Mouse (Mus musculus) C2C12 (cell line): Measurements from ENCODE around the gene Dhx37. TPM values are rescaled to one million over a fixed set of nuclear protein-coding genes. Genes with fewer than 3 reads are reported as not detected.

ENCODE experiments used
- H3K27me3 ChIP-seq: one replicate; pipeline ENCODE4 v1.6.1; 2011; ENCODE audit not compliant: control insufficient read depth, insufficient read depth, insufficient read length
- H3K36me3 ChIP-seq: one replicate; pipeline ENCODE4 v1.6.1; 2011; ENCODE audit not compliant: control insufficient read depth, insufficient read depth
- H3K4me3 ChIP-seq: one replicate; pipeline ENCODE4 v1.5.1; 2011; ENCODE audit warnings: mild to moderate bottlenecking, control low read depth; ENCODE audit not compliant: poor library complexity, insufficient read depth, severe bottlenecking
- H3K79me2 ChIP-seq: one replicate; pipeline ENCODE4 v1.6.1; 2011; ENCODE audit not compliant: control insufficient read depth, insufficient read depth
- H3K79me3 ChIP-seq: one replicate; pipeline ENCODE4 v1.6.1; 2011; ENCODE audit warnings: low read depth, control low read depth
- H3ac ChIP-seq: one replicate; pipeline ENCODE3; 2011; ENCODE audit warnings: low read depth; ENCODE audit not compliant: control insufficient read depth, insufficient read length
- CEBPB ChIP-seq: IDR thresholded peaks from one replicate; pipeline ENCODE4 v1.6.1; 2011; ENCODE audit warnings: low read depth, mild to moderate bottlenecking, control low read depth, moderate library complexity
- CTCF ChIP-seq: IDR thresholded peaks from one replicate; pipeline ENCODE4 v1.5.1; 2011; ENCODE audit not compliant: control insufficient read depth, insufficient read depth, insufficient read length
- FOSL1 ChIP-seq: IDR thresholded peaks from one replicate; pipeline ENCODE4 v1.8.0; 2011; ENCODE audit warnings: mild to moderate bottlenecking, low read length; ENCODE audit not compliant: poor library complexity, insufficient read depth, severe bottlenecking
- MAX ChIP-seq: IDR thresholded peaks from one replicate; pipeline ENCODE4 v1.6.1; 2011; ENCODE audit warnings: mild to moderate bottlenecking, control low read depth
- MYOD1 ChIP-seq: IDR thresholded peaks from one replicate; pipeline ENCODE4 v1.6.1; 2011; ENCODE audit warnings: low read depth; ENCODE audit not compliant: control insufficient read depth, insufficient read length
- MYOG ChIP-seq: IDR thresholded peaks from one replicate; pipeline ENCODE4 v1.6.1; 2011; ENCODE audit not compliant: control insufficient read depth, insufficient read length; ENCODE audit errors: extremely low read depth
- USF1 ChIP-seq: IDR thresholded peaks from one replicate; pipeline ENCODE4 v1.6.1; 2011; ENCODE audit warnings: low read depth, mild to moderate bottlenecking, control low read depth, moderate library complexity
- long read RNA-seq, 2 experiments: library from polyadenylated mRNA; unstranded; transcript quantifications; one replicate each; pipeline ENCODE4 v2.0.0; 2019 to 2020
- polyA plus RNA-seq: library from polyadenylated mRNA; unstranded; fragments of >200 nt; fragmentation: generic; extraction: Trizol; gene quantifications from one replicate; pipeline ENCODE4 v1.2.1, GENCODE M21; 2012; ENCODE audit warnings: missing spikeins

The Dhx37 gene
- polyA plus RNA-seq = 25.2 TPM
- long read RNA-seq, experiment 1, full-length matches to known transcripts = 1 of 11 reads
- long read RNA-seq, experiment 1, partial matches to known transcripts = 5 of 11 reads
- long read RNA-seq, experiment 1, other reads (novel, unspliced or antisense) = 5 of 11 reads
- long read RNA-seq, experiment 2, full-length matches to known transcripts = 107 of 132 reads
- long read RNA-seq, experiment 2, partial matches to known transcripts = 11 of 132 reads
- long read RNA-seq, experiment 2, other reads (novel, unspliced or antisense) = 14 of 132 reads

GRCm38 (mm10) chr5:125433793-125434337 lies at the start of gene Dhx37:
Gene Dhx37, minus strand, starts transcription at chr5:125434121.
- Histone ChIP-seq H3K36me3 (peaks cover 25% of the 10 kb centered on the region), H3K79me3 (peaks cover 11% of the 10 kb centered on the region), H3K4me3 (peak within 1 kb of the TSS; percentile 79), H3K27me3 (no peaks in the 10 kb centered on the region), H3ac (peak within 1 kb of the TSS; percentile 89), H3K79me2 (peaks cover 27% of the 10 kb centered on the region)
- no peak for TF ChIP-seq MYOG
- peak; percentile 95 for TF ChIP-seq MAX

- no peaks in the 10 kb centered on the region for H3K27me3 ChIP-seq
- peaks cover 44% of the 10 kb centered on the region for H3K79me3 ChIP-seq
- TF ChIP-seq USF1 (no peak), MYOG (no peak), MYOD1 (no peak), FOSL1 (no peak), MAX (no peak), CTCF (no peak), CEBPB (no peak)
- peaks cover 68% of the 10 kb centered on the region for H3K36me3 ChIP-seq
- H3K79me2 ChIP-seq = peaks cover 58% of the 10 kb centered on the region
- H3ac ChIP-seq = no peak overlapping the region
- H3K4me3 ChIP-seq = no peak overlapping the region
Measured at GRCm38 (mm10) chr5:125482474-125482873, 48.6 kb upstream of the Dhx37 start.

GRCm38 (mm10) chr5:125480434-125481231 lies 46.7 kb upstream of the Dhx37 start:
- no peaks in the 10 kb centered on the region for H3K27me3 ChIP-seq
- TF ChIP-seq CEBPB (no peak), MAX (no peak), CTCF (no peak), FOSL1 (no peak), MYOG (no peak), USF1 (no peak), MYOD1 (no peak)
- H3K79me3 ChIP-seq = peaks cover 58% of the 10 kb centered on the region
- H3K36me3 ChIP-seq = peaks cover 61% of the 10 kb centered on the region
- peaks cover 76% of the 10 kb centered on the region for H3K79me2 ChIP-seq
- H3ac ChIP-seq = no peak overlapping the region
- H3K4me3 ChIP-seq = no peak overlapping the region

GRCm38 (mm10) chr5:125479376-125479775 lies 45.5 kb upstream of the Dhx37 start:
- Histone ChIP-seq H3K4me3 (no peak overlapping the region), H3ac (no peak overlapping the region), H3K36me3 (peaks cover 55% of the 10 kb centered on the region), H3K27me3 (no peaks in the 10 kb centered on the region), H3K79me2 (peaks cover 76% of the 10 kb centered on the region), H3K79me3 (peaks cover 58% of the 10 kb centered on the region)
- no peak for TF ChIP-seq USF1
- TF ChIP-seq FOSL1 = no peak

GRCm38 (mm10) chr5:125478037-125478436 lies 44.1 kb upstream of the Dhx37 start:
- H3ac ChIP-seq = no peak overlapping the region
- peaks cover 45% of the 10 kb centered on the region for H3K36me3 ChIP-seq
- TF ChIP-seq FOSL1 (no peak), CTCF (no peak), CEBPB (no peak), MAX (no peak), MYOD1 (no peak), USF1 (no peak), MYOG (no peak)
- H3K79me2 ChIP-seq = peaks cover 74% of the 10 kb centered on the region
- H3K79me3 ChIP-seq = peaks cover 58% of the 10 kb centered on the region
- no peak overlapping the region for H3K4me3 ChIP-seq
- no peaks in the 10 kb centered on the region for H3K27me3 ChIP-seq

- peak overlapping the region; percentile 80 for H3K4me3 ChIP-seq
- H3K27me3 ChIP-seq = no peaks in the 10 kb centered on the region
- peaks cover 40% of the 10 kb centered on the region for H3K36me3 ChIP-seq
- no peak overlapping the region for H3ac ChIP-seq
- H3K79me2 ChIP-seq = peaks cover 69% of the 10 kb centered on the region
- peaks cover 58% of the 10 kb centered on the region for H3K79me3 ChIP-seq
- TF ChIP-seq MAX (no peak), MYOD1 (no peak), FOSL1 (no peak), USF1 (no peak), MYOG (no peak), CTCF (no peak), CEBPB (no peak)
Measured at GRCm38 (mm10) chr5:125477533-125477932, 43.6 kb upstream of the Dhx37 start.
